Mouse (Mus musculus): ENCODE measurements around the gene Ttll7. TPM values are rescaled to one million over a fixed set of nuclear protein-coding genes. Genes with fewer than 3 reads are reported as not detected.

Gene Ttll7
- total RNA-seq, 2 experiments from 2014 or later, result 178 to 182 TPM

GRCm38 (mm10) chr3:147016506-147016905 is 164.3 kb downstream of the Ttll7 start:
- Histone ChIP-seq H3K4me3 (no peak overlapping the region), H3K27ac (no peak overlapping the region)
- TF ChIP-seq CTCF (IDR thresholded peaks at IDR 0.05), result no peak
- intact Hi-C loops (cut with DNase I), result no loop called here
- no peak for DNase-seq (ENCODE audit: extremely low spot score in 1 of 2, low spot score in 2 of 2)

GRCm38 (mm10) chr3:147019506-147019905 is 167.3 kb downstream of the Ttll7 start:
- no peak for TF ChIP-seq CTCF (IDR thresholded peaks at IDR 0.05)
- intact Hi-C loops (cut with DNase I), result no loop called here
- no peak for DNase-seq (ENCODE audit: extremely low spot score in 1 of 2, low spot score in 2 of 2)
- no peak overlapping the region for H3K27ac ChIP-seq
- H3K4me3 ChIP-seq, result no peak overlapping the region

DNA sequence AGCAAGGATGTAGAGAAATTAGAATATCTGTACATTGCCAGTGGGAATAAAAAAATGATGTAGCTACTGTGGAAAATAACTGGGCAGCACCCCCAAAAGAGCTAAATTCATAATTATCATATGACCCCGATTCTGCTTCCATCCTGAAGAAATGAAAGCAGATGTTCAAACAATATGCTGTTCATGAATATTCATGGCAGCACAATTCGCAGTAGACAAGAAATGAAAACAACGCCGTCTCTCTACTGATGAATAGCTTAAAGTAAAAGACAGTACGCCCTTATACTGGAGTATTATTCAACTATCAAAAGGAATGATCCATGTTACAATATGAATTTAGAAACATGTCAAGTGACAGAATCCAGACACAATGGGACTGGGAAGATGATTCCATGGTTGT is 174.1 kb downstream of the Ttll7 start:
- Histone ChIP-seq H3K27ac (no peak overlapping the region), H3K4me3 (no peak overlapping the region)
- intact Hi-C loops (cut with DNase I), result no loop called here
- no peak for DNase-seq (ENCODE audit: extremely low spot score in 1 of 2, low spot score in 2 of 2)
- no peak for TF ChIP-seq CTCF (IDR thresholded peaks at IDR 0.05)

DNA sequence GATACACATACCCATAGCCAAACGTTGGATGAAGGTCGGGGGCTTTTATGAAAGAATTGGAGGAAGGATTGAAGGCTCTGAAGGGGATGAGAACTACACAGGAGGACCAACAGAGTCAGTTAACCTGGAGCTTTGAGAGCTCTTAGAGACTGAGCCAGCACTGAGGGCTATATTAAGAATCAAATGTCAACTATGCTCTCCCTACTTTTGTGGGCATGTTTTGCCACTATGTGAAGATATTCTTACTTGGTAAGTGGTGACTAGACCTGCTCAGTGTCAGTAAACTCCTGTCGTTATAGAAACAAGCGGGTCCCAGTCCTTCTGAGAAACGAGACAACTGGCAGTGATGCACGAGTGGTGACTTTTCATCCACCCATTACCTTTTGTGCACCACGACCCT is 176.2 kb downstream of the Ttll7 start:
- DNase-seq (ENCODE audit: extremely low spot score in 1 of 2, low spot score in 2 of 2), result no peak
- intact Hi-C loops (cut with DNase I), result no loop called here
- TF ChIP-seq CTCF (IDR thresholded peaks at IDR 0.05), result no peak
- no peak overlapping the region for H3K4me3 ChIP-seq
- H3K27ac ChIP-seq, result no peak overlapping the region

GRCm38 (mm10) chr3:147029718-147030117 is 177.6 kb downstream of the Ttll7 start:
- Histone ChIP-seq H3K27ac (no peak overlapping the region), H3K4me3 (no peak overlapping the region)
- DNase-seq (ENCODE audit: extremely low spot score in 1 of 2, low spot score in 2 of 2), result no peak
- no peak for TF ChIP-seq CTCF (IDR thresholded peaks at IDR 0.05)
- intact Hi-C loops (cut with DNase I), result no loop called here

DNA sequence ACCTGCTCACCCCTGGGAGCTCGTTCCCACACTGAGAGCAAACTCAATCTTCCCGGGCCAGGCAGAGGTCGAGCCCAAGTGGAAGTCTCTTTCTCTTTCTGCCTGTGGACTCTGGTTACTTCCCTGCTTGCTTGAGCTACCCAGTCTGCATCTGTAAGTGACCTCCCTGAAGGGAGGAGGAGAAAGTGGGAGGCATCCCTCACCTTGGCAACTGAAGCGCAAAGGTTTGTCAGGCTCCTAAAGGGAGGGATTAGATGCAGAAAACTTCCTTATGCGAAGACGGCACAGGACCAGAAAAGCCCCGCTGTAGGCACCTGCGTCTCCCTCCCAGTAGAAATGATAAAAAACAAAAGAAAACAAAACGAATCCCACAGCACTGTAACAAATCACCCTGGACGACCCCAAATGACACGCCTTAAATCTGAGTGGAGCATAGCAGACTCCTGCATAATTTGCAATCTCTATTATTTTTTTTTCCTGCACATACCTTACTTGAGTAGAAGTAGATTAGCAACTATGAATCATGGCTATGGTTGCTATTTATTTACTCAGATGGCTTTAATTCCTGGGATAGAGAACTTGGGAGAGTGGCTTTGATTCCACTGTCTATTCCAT is 178.2 kb downstream of the Ttll7 start:
- H3K27ac ChIP-seq, result no peak overlapping the region
- no peak overlapping the region for H3K4me3 ChIP-seq
- no peak for DNase-seq (ENCODE audit: extremely low spot score in 1 of 2, low spot score in 2 of 2)
- TF ChIP-seq CTCF (IDR thresholded peaks at IDR 0.05), result no peak
- intact Hi-C loops (cut with DNase I), result no loop called here

Other genes starting within 250 kb of the Ttll7 start
- not detected for gene Dnase2b, start 236.8 kb upstream of the Ttll7 start, total RNA-seq (2021)
- not detected for gene 4930503B20Rik, start 201.1 kb upstream of the Ttll7 start, total RNA-seq (2021)
- gene Samd13, start 166.8 kb upstream of the Ttll7 start, total RNA-seq (2021), result under 1 TPM; 0.28 to 0.45 TPM
- gene Prkacb, start 39.4 kb upstream of the Ttll7 start, total RNA-seq (2021), result 100 to 1,000 TPM; 425 to 476 TPM